Mouse (Mus musculus): ENCODE data around the gene Cog3. TPM values are rescaled to one million over a fixed set of nuclear protein-coding genes. Genes with fewer than 3 reads are reported as not detected.
A peak's percentile ranks its signal among the peaks of the same experiment; 100 is the strongest.

The Cog3 gene
- polyA plus RNA-seq, 1 experiment = 28.2 TPM

DNA sequence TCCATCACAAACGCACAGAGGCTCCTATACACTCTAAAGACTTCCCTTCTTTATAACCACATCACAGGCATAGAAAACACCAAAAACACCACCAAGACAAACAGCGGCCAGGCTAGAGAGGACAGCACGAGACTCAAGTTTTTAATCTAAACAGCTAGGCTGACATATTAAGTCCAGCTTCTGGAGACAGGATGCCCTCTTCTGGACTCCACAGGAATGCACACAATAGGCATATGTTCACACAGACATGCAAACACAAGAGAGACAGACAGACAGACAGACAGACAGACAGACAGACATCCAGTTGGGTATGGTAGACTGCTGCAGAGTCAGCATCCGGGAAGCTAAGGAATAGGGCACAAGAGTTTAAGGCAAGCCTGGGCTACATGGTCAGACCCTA, 40.7 kb downstream of the Cog3 start:
- DNase-seq = no peak
- TF ChIP-seq POLR2A (IDR thresholded peaks at IDR 0.05; ENCODE audit: borderline replicate concordance, insufficient read depth, low read length) (no peak), CTCF (IDR thresholded peaks at IDR 0.05; ENCODE audit: borderline replicate concordance, insufficient read depth, low read depth, low read length) (0 out of 2 replicates have a peak, but pooled peaks have one; percentile 1)
- Histone ChIP-seq H3K27ac (ENCODE audit: insufficient read depth, low read length) (no peak overlapping the region), H3K4me3 (replicated peaks; ENCODE audit: insufficient read depth, low read depth, low read length) (no peak overlapping the region), H3K4me1 (ENCODE audit: control insufficient read depth, insufficient read depth, low read length) (no peaks in the 10 kb centered on the region), H3K27me3 (ENCODE audit: control insufficient read depth, insufficient read depth, low read length) (no peaks in the 10 kb centered on the region)
- 76% methylated on average over 4 of the region's 4 CpGs for WGBS

DNA sequence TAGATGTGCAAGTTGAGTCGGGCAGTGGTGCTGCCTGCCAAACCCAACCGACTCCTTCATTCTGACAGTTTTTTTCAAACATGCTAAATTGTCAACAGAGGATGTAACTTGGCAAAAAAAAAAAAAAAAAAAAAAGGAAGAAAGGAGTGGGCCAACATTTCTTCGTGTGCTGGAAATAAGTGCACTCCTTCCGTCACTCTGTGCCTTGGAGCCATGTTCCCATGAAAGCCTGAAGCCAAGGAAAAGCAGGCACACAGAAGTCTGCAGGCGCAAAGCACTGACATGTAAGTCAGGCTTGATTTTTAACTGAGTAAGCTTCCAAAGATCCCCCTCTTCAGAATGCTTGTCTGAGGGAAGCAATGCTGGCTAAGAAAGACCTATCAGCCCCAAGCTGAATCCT, 41.6 kb downstream of the Cog3 start:
- no peak for DNase-seq
- TF ChIP-seq CTCF (IDR thresholded peaks at IDR 0.05; ENCODE audit: borderline replicate concordance, insufficient read depth, low read depth, low read length) (no peak), POLR2A (IDR thresholded peaks at IDR 0.05; ENCODE audit: borderline replicate concordance, insufficient read depth, low read length) (no peak)
- WGBS = 76% methylated on average over 5 of the region's 5 CpGs

GRCm38 (mm10) chr14:75711731-75712130, 42.6 kb downstream of the Cog3 start:
- no peak overlapping the region for H3K27ac ChIP-seq (ENCODE audit: insufficient read depth, low read length)
- TF ChIP-seq CTCF (IDR thresholded peaks at IDR 0.05; ENCODE audit: borderline replicate concordance, insufficient read depth, low read depth, low read length) (no peak), POLR2A (IDR thresholded peaks at IDR 0.05; ENCODE audit: borderline replicate concordance, insufficient read depth, low read length) (no peak)
- H3K27me3 ChIP-seq (ENCODE audit: control insufficient read depth, insufficient read depth, low read length) = no peaks in the 10 kb centered on the region
- no peaks in the 10 kb centered on the region for H3K4me1 ChIP-seq (ENCODE audit: control insufficient read depth, insufficient read depth, low read length)
- no peak for DNase-seq
- no peak overlapping the region for H3K4me3 ChIP-seq (replicated peaks; ENCODE audit: insufficient read depth, low read depth, low read length)
- WGBS = 94% methylated on average over 3 of the region's 3 CpGs

More for the DNA sequence above, 41.6 kb downstream of the Cog3 start:
- Histone ChIP-seq H3K4me3 (replicated peaks; ENCODE audit: insufficient read depth, low read depth, low read length) (no peak overlapping the region), H3K4me1 (ENCODE audit: control insufficient read depth, insufficient read depth, low read length) (no peaks in the 10 kb centered on the region), H3K27me3 (ENCODE audit: control insufficient read depth, insufficient read depth, low read length) (no peaks in the 10 kb centered on the region), H3K27ac (ENCODE audit: insufficient read depth, low read length) (no peak overlapping the region)

GRCm38 (mm10) chr14:75708986-75709385, 45.3 kb downstream of the Cog3 start:
- Histone ChIP-seq H3K4me3 (replicated peaks; ENCODE audit: insufficient read depth, low read depth, low read length) (no peak overlapping the region), H3K27me3 (ENCODE audit: control insufficient read depth, insufficient read depth, low read length) (no peaks in the 10 kb centered on the region), H3K27ac (ENCODE audit: insufficient read depth, low read length) (no peak overlapping the region), H3K4me1 (ENCODE audit: control insufficient read depth, insufficient read depth, low read length) (no peaks in the 10 kb centered on the region)
- 94% methylated on average over 1 of the region's 1 CpGs for WGBS
- no peak for DNase-seq
- TF ChIP-seq POLR2A (IDR thresholded peaks at IDR 0.05; ENCODE audit: borderline replicate concordance, insufficient read depth, low read length) (no peak), CTCF (IDR thresholded peaks at IDR 0.05; ENCODE audit: borderline replicate concordance, insufficient read depth, low read depth, low read length) (no peak)

DNA sequence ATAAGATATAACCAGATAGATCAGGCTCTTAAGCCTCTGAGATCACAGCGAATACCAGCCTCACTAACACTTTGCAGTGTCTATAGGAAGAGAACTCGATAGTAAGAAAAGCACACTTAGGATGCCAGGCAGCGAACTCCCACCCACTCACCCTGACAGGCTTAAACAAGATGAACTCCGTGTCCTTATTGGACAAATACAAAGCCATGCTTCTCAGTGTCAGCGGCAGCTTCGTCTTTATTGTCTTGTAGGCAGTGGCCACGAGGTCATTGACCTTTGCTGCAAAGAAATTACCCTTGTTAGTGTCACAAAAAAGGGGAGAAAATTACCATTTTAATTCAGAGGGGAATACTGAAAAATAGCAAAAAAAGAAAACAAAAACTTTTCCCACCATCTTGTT, 46.5 kb downstream of the Cog3 start:
- no peak overlapping the region for H3K27ac ChIP-seq (ENCODE audit: insufficient read depth, low read length)
- WGBS = 46% methylated on average over 7 of the region's 7 CpGs
- TF ChIP-seq CTCF (IDR thresholded peaks at IDR 0.05; ENCODE audit: borderline replicate concordance, insufficient read depth, low read depth, low read length) (no peak), POLR2A (IDR thresholded peaks at IDR 0.05; ENCODE audit: borderline replicate concordance, insufficient read depth, low read length) (no peak)
- no peaks in the 10 kb centered on the region for H3K4me1 ChIP-seq (ENCODE audit: control insufficient read depth, insufficient read depth, low read length)
- H3K4me3 ChIP-seq (replicated peaks; ENCODE audit: insufficient read depth, low read depth, low read length) = no peak overlapping the region
- H3K27me3 ChIP-seq (ENCODE audit: control insufficient read depth, insufficient read depth, low read length) = no peaks in the 10 kb centered on the region
- DNase-seq = no peak

DNA sequence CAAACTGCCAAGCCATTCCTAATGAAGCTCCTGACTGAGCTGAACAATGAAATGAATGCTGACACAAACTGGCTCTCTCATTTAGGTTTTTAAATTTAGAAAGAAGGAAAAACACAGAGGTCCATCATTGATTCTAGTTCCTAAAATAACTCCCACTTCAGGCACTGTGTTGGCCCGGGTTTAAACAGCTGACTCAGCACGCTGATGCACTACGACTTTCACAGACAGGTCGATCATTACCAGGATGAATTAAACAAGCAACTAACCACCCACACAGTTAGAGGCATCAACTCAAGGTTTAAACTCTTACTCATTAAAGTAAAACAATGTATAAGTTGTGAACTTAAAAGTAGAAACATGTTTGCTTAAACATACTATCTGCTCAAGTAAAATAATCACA, 47.7 kb downstream of the Cog3 start:
- WGBS = 86% methylated on average over 4 of the region's 4 CpGs
- no peaks in the 10 kb centered on the region for H3K27me3 ChIP-seq (ENCODE audit: control insufficient read depth, insufficient read depth, low read length)
- H3K4me1 ChIP-seq (ENCODE audit: control insufficient read depth, insufficient read depth, low read length) = no peaks in the 10 kb centered on the region
- no peak overlapping the region for H3K4me3 ChIP-seq (replicated peaks; ENCODE audit: insufficient read depth, low read depth, low read length)
- H3K27ac ChIP-seq (ENCODE audit: insufficient read depth, low read length) = no peak overlapping the region
- TF ChIP-seq CTCF (IDR thresholded peaks at IDR 0.05; ENCODE audit: borderline replicate concordance, insufficient read depth, low read depth, low read length) (no peak), POLR2A (IDR thresholded peaks at IDR 0.05; ENCODE audit: borderline replicate concordance, insufficient read depth, low read length) (no peak)
- DNase-seq = no peak

GRCm38 (mm10) chr14:75697928-75698327, 56.4 kb downstream of the Cog3 start:
- 97% methylated on average over 1 of the region's 1 CpGs for WGBS
- Histone ChIP-seq H3K4me1 (ENCODE audit: control insufficient read depth, insufficient read depth, low read length) (no peaks in the 10 kb centered on the region), H3K27me3 (ENCODE audit: control insufficient read depth, insufficient read depth, low read length) (no peaks in the 10 kb centered on the region), H3K27ac (ENCODE audit: insufficient read depth, low read length) (no peak overlapping the region), H3K4me3 (replicated peaks; ENCODE audit: insufficient read depth, low read depth, low read length) (no peak overlapping the region)
- no peak for DNase-seq
- TF ChIP-seq POLR2A (IDR thresholded peaks at IDR 0.05; ENCODE audit: borderline replicate concordance, insufficient read depth, low read length) (no peak), CTCF (IDR thresholded peaks at IDR 0.05; ENCODE audit: borderline replicate concordance, insufficient read depth, low read depth, low read length) (no peak)

- 57% methylated on average over 5 of the region's 5 CpGs for WGBS
- H3K4me1 ChIP-seq (ENCODE audit: control insufficient read depth, insufficient read depth, low read length) = no peaks in the 10 kb centered on the region
- no peak overlapping the region for H3K4me3 ChIP-seq (replicated peaks; ENCODE audit: insufficient read depth, low read depth, low read length)
- no peaks in the 10 kb centered on the region for H3K27me3 ChIP-seq (ENCODE audit: control insufficient read depth, insufficient read depth, low read length)
- no peak for DNase-seq
- H3K27ac ChIP-seq (ENCODE audit: insufficient read depth, low read length) = no peak overlapping the region
- no peak for TF ChIP-seq POLR2A (IDR thresholded peaks at IDR 0.05; ENCODE audit: borderline replicate concordance, insufficient read depth, low read length)
- no peak for TF ChIP-seq CTCF (IDR thresholded peaks at IDR 0.05; ENCODE audit: borderline replicate concordance, insufficient read depth, low read depth, low read length)
These were observed 58.2 kb downstream of the Cog3 start for GRCm38 (mm10) chr14:75696096-75696495.

All from cerebellum, adult 2 months (tissue).